Mouse (Mus musculus) cerebellum, adult 8-10 months (tissue): ENCODE results near the gene Golt1b.
"Not testable (repeated sequence)": the region's sequence is repeated elsewhere in the genome, so short reads cannot be mapped to it uniquely, and the experiment has no call there.

Source experiments
- DNase-seq: peaks from one replicate; pipeline ENCODE4 v3.0.0; 2022

The Golt1b gene

GRCm38 (mm10) chr6:142387011-142387754, at the start of gene Golt1b, which contains the start of gene Recql:
TSS of gene Golt1b (plus strand) at chr6:142387221.
TSS of gene Recql (minus strand) at chr6:142387087.
- DNase-seq = peak; percentile 98

DNA sequence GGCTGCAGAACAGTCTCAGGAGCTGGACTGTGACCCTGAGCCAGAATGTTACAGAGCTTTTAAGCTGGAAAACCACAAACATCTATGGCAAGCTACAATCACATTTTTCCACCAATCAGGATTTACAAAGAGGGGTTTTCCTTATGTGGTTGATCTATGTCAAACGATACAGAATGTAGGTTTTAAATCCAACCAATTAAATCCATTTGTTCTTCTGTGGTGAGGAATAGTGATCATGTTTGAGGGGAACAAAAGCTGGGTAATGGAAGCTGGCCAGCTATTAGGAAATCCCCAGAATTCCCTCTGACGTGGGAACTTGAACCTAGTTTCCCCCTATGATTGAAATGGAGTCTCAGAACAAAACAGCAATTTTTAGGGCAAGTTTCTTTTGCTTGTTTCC, 48.1 kb upstream of the Golt1b start:
- no peak for DNase-seq

DNA sequence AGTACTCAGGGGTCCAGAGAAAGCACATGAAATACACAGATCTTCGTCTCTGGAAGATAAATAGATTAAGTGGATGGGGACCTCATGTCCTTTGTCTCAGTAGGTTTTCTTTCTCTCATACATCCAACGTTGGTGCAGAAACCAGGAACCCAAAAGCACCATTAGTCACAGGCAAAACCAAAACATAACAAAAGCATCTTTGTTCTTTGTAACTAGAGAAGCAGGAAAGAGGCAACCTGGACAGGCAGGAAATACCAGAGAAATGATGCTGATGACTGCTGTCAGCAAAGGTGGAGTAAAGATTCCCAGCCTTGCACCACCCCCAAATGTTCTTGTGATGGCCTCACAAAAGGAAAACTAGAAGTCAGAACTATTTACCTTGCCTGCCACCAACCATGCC, 47.4 kb upstream of the Golt1b start:
- no peak for DNase-seq

GRCm38 (mm10) chr6:142343561-142343960, 43.5 kb upstream of the Golt1b start:
- DNase-seq = no peak

GRCm38 (mm10) chr6:142345440-142346038, 41.5 kb upstream of the Golt1b start, which contains the start of gene Pyroxd1:
TSS of gene Pyroxd1 (plus strand) at chr6:142345654.
- peak; percentile 77 for DNase-seq

GRCm38 (mm10) chr6:142346181-142347110, 40.6 kb upstream of the Golt1b start:
- DNase-seq = no peak

- DNase-seq = no peak
Observed at GRCm38 (mm10) chr6:142347431-142348385, 39.3 kb upstream of the Golt1b start.

DNA sequence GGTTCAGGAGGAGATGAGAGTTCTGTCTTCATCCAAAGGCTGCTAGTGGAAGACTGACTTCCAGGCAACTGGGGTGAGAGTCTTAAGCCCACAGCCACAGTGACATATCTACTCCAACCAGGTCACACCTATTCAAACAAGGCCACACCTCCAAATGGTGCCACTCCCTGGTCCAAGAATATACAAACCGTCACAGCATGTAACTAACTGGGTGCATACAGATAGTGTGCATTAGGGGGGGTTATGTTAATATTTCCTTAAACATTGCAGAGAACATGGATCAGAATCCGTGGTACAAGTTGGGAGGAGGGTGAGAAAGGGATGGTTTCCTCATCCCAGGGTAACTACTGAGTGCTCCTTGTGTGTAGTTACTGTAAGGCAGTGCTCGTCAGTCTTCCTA, 34.9 kb upstream of the Golt1b start:
- not testable (repeated sequence) for DNase-seq

DNA sequence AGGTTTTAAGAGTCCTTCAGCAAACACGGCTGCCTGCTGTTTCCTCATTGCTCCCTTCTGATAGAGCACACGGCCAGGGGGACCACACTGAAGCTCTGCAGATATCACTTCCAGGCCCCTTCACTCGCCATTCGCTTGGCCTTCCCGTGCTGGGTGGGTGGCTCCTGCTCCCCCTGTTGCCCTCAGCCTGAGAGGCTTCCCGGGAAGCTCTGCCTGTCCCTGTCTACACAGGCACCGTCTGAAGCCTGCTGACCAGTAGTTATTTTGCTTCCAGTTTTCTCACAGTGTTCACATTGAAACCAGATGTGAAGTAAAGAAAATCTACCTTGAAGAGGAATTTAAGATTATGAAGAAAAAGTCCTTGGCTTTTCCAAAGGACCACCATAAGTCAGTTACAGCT, 29.9 kb upstream of the Golt1b start:
- no peak for DNase-seq

GRCm38 (mm10) chr6:142362036-142362435, 25.0 kb upstream of the Golt1b start:
- DNase-seq = no peak

DNA sequence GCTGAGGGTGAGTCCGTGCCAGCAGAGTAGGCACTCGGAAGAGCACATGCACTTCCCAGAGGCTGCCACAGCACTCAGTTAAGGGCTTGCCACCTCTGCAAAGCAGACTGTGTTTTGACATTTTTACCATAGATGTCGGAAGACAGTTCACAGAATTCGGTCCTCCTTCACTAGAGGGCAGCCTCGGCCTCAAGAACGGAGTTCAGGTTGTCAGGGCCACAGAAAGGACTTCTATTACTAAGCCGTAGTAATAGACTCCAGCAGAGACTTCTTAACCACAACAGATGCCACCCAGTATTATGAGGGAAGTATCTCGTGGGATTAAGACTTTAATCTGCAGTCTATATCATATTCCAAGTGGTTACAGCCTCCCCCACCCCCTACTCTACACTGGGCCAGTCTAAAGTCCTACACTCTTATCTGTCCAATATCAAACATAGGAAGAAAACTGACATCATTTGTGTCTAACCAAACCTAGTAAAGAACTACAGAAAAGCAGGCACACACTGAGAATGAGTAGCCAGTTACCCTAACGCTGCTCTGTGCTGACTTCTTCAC, 23.9 kb upstream of the Golt1b start:
- DNase-seq = no peak

- DNase-seq = no peak
Observed at GRCm38 (mm10) chr6:142365742-142366472, 21.1 kb upstream of the Golt1b start.

DNA sequence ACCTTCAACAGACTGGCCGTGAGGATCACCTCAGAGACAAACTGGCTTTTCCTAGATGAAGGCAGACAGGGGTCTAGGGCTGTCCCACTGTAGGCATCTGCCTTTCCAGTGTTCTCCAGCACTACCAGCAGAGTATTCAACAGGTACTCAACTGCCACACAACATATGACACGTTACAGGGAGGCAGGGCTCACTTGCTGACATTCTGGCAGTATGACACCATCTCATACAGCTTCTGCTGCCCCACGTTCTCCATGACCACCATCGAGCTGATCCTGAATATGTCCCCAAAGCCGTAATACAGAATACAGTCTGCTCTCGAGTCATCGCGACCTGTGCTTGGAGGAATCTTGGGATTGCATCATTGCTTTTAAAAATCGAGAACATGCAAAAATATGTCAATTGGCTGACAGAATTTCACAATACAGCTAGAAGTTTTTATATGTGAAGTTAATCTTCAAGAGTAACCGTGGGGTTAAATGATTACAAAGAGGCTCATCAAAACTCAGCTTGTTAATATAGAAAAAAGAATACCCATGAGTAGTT, 20.5 kb upstream of the Golt1b start:
- DNase-seq = no peak

DNA sequence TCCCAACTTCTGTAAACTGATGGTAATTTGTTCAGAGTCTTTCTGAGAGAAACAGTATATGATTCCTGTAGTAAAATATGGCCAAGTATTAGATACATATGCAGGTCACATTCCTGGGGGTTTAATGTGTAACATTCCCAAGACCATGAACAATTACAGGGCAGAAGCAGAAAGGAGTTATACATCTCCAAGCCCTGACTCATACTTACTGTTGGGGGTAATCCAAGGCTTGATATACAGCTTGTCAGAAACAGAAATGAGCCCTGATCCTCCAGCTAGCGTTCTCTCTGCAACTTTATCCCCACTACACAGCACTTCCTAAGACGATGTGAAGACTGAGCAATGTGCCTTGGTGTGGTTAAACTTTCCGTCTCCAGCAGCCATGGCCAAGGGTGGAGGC, 19.5 kb upstream of the Golt1b start:
- no peak for DNase-seq

- DNase-seq = no peak
Observed at GRCm38 (mm10) chr6:142369568-142369967, 17.5 kb upstream of the Golt1b start.

GRCm38 (mm10) chr6:142377081-142377480, 9.9 kb upstream of the Golt1b start:
- no peak for DNase-seq

DNA sequence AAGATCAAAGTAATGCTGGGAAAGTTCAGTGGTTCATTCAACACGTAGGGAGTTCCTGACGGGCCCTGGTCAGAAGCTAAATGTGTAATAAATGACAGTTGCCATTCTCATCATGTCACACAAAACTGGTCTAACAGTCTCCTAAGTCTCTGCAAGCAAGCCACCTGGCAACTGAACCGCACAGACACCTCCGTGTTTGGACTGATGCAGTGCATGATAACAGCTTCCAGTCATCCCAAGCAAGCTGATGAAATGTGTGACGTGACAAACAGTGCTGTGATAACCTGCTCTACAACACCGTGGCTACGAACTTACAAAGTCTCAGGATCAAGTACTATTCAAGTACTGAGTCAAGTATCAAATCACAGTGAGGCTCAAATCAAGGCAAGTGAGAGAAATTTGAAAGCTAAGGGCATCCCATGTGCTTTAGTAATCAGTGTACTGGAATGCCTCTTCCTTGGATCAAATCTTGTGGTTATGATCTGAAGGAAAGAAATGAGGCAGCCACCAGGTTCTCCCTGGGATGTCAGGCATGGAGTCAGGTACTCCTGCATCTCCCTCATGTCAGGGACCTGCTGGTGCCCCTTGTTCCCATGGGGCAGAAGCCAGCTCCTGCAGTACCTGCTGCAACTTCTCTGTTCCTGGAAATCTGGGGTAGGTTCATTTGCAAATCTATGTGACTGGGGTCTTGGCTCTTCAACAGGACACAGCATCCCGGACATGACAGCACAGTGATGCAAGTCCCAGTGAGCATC, 8.3 kb upstream of the Golt1b start:
- DNase-seq = no peak

- no peak for DNase-seq
Observed at GRCm38 (mm10) chr6:142379961-142380360, 7.1 kb upstream of the Golt1b start.

- DNase-seq = no peak
Observed at GRCm38 (mm10) chr6:142381615-142382014, 5.4 kb upstream of the Golt1b start.

GRCm38 (mm10) chr6:142384521-142384920, 2.5 kb upstream of the Golt1b start:
- DNase-seq = no peak
